Mouse (Mus musculus): ENCODE data around the gene Itih5. TPM values are rescaled to one million over a fixed set of nuclear protein-coding genes. Genes with fewer than 3 reads are reported as not detected.

Itih5 gene
- polyA plus RNA-seq, 1 experiment from 2014 or later: 7.7 TPM

GRCm38 (mm10) chr2:10195162-10195561, 41.8 kb downstream of the Itih5 start:
- Histone ChIP-seq H3K4me1 (no peaks in the 10 kb centered on the region), H3K36me3 (no peaks in the 10 kb centered on the region), H3K27ac (no peak overlapping the region), H3K4me3 (no peak overlapping the region), H3K4me2 (replicated peaks) (no peak overlapping the region), H3K9ac (no peak overlapping the region), H3K9me3 (replicated peaks) (no peaks in the 10 kb centered on the region), H3K27me3 (no peaks in the 10 kb centered on the region)
- no peak for ATAC-seq (ENCODE audit: low FRiP score)
- 80% methylated on average over 3 of the region's 3 CpGs for WGBS

- H3K27me3 ChIP-seq: no peaks in the 10 kb centered on the region
- H3K4me2 ChIP-seq (replicated peaks): no peak overlapping the region
- 79% methylated on average over 2 of the region's 2 CpGs for WGBS
- H3K9ac ChIP-seq: no peak overlapping the region
- no peaks in the 10 kb centered on the region for H3K4me1 ChIP-seq
- H3K27ac ChIP-seq: no peak overlapping the region
- no peaks in the 10 kb centered on the region for H3K36me3 ChIP-seq
- H3K4me3 ChIP-seq: no peak overlapping the region
- no peaks in the 10 kb centered on the region for H3K9me3 ChIP-seq (replicated peaks)
- ATAC-seq (ENCODE audit: low FRiP score): no peak
Measured at GRCm38 (mm10) chr2:10199326-10199725, 46.0 kb downstream of the Itih5 start.

- H3K36me3 ChIP-seq: no peaks in the 10 kb centered on the region
- no peak overlapping the region for H3K4me3 ChIP-seq
- WGBS: 78% methylated on average over 3 of the region's 3 CpGs
- H3K27me3 ChIP-seq: no peaks in the 10 kb centered on the region
- no peak overlapping the region for H3K9ac ChIP-seq
- H3K9me3 ChIP-seq (replicated peaks): no peaks in the 10 kb centered on the region
- no peaks in the 10 kb centered on the region for H3K4me1 ChIP-seq
- no peak overlapping the region for H3K4me2 ChIP-seq (replicated peaks)
- no peak overlapping the region for H3K27ac ChIP-seq
- no peak for ATAC-seq (ENCODE audit: low FRiP score)
Measured at GRCm38 (mm10) chr2:10200736-10201285, 47.4 kb downstream of the Itih5 start.

GRCm38 (mm10) chr2:10204301-10204700, 50.9 kb downstream of the Itih5 start:
- H3K27me3 ChIP-seq: no peaks in the 10 kb centered on the region
- WGBS: 87% methylated on average over 3 of the region's 3 CpGs
- no peaks in the 10 kb centered on the region for H3K4me1 ChIP-seq
- no peak for ATAC-seq (ENCODE audit: low FRiP score)
- no peak overlapping the region for H3K27ac ChIP-seq
- H3K36me3 ChIP-seq: no peaks in the 10 kb centered on the region
- no peaks in the 10 kb centered on the region for H3K9me3 ChIP-seq (replicated peaks)
- no peak overlapping the region for H3K9ac ChIP-seq
- no peak overlapping the region for H3K4me3 ChIP-seq
- H3K4me2 ChIP-seq (replicated peaks): no peak overlapping the region

- no peaks in the 10 kb centered on the region for H3K9me3 ChIP-seq (replicated peaks)
- no peak overlapping the region for H3K4me3 ChIP-seq
- no peak overlapping the region for H3K27ac ChIP-seq
Measured at GRCm38 (mm10) chr2:10213468-10213867, 60.1 kb downstream of the Itih5 start.

GRCm38 (mm10) chr2:10215876-10216565, 62.6 kb downstream of the Itih5 start:
- Histone ChIP-seq H3K9me3 (replicated peaks) (no peaks in the 10 kb centered on the region), H3K36me3 (no peaks in the 10 kb centered on the region), H3K4me1 (peaks cover 11% of the 10 kb centered on the region), H3K27ac (no peak overlapping the region; the same call in 1 of the 2 replicates), H3K9ac (no peak overlapping the region), H3K4me3 (no peak overlapping the region), H3K27me3 (no peaks in the 10 kb centered on the region), H3K4me2 (replicated peaks) (peak overlapping the region; percentile 21; the same call in 1 of the 2 replicates)
- WGBS: 77% methylated on average over 7 of the region's 7 CpGs
- ATAC-seq (ENCODE audit: low FRiP score): peak; percentile 41

More at GRCm38 (mm10) chr2:10213468-10213867, 60.1 kb downstream of the Itih5 start:
- Histone ChIP-seq H3K27me3 (no peaks in the 10 kb centered on the region), H3K4me1 (peaks cover 11% of the 10 kb centered on the region), H3K9ac (no peak overlapping the region), H3K36me3 (no peaks in the 10 kb centered on the region), H3K4me2 (replicated peaks) (no peak overlapping the region)
- no peak for ATAC-seq (ENCODE audit: low FRiP score)
- 83% methylated on average over 12 of the region's 12 CpGs for WGBS

- Histone ChIP-seq H3K4me3 (no peak overlapping the region), H3K9ac (no peak overlapping the region), H3K9me3 (replicated peaks) (no peaks in the 10 kb centered on the region), H3K36me3 (no peaks in the 10 kb centered on the region), H3K4me1 (peaks cover 11% of the 10 kb centered on the region), H3K27me3 (no peaks in the 10 kb centered on the region), H3K4me2 (replicated peaks) (peak overlapping the region; percentile 21; the same call in 1 of the 2 replicates), H3K27ac (no peak overlapping the region; the same call in 1 of the 2 replicates)
- whole genome bisulfite sequencing: 29% methylated on average over 7 of the region's 7 CpGs
- peak; percentile 73 for ATAC-seq (ENCODE audit: low FRiP score)
Measured at GRCm38 (mm10) chr2:10216566-10217247, 63.3 kb downstream of the Itih5 start.

GRCm38 (mm10) chr2:10221862-10222261, 68.5 kb downstream of the Itih5 start:
- WGBS: 87% methylated on average over 4 of the region's 4 CpGs
- no peak overlapping the region for H3K27ac ChIP-seq
- no peaks in the 10 kb centered on the region for H3K9me3 ChIP-seq (replicated peaks)
- no peak for ATAC-seq (ENCODE audit: low FRiP score)
- no peak overlapping the region for H3K4me3 ChIP-seq
- H3K27me3 ChIP-seq: no peaks in the 10 kb centered on the region
- no peaks in the 10 kb centered on the region for H3K36me3 ChIP-seq
- H3K9ac ChIP-seq: no peak overlapping the region
- no peak overlapping the region for H3K4me2 ChIP-seq (replicated peaks)
- peaks cover 4% of the 10 kb centered on the region for H3K4me1 ChIP-seq

- no peak for ATAC-seq (ENCODE audit: low FRiP score)
- Histone ChIP-seq H3K36me3 (no peaks in the 10 kb centered on the region), H3K4me3 (no peak overlapping the region), H3K9ac (no peak overlapping the region), H3K4me2 (replicated peaks) (no peak overlapping the region), H3K27me3 (no peaks in the 10 kb centered on the region), H3K27ac (no peak overlapping the region), H3K4me1 (no peaks in the 10 kb centered on the region), H3K9me3 (replicated peaks) (no peaks in the 10 kb centered on the region)
- WGBS: 97% methylated on average over 1 of the region's 1 CpGs
Measured at GRCm38 (mm10) chr2:10226907-10227306, 73.5 kb downstream of the Itih5 start.

- no peaks in the 10 kb centered on the region for H3K4me1 ChIP-seq
- no peak for ATAC-seq (ENCODE audit: low FRiP score)
- no peaks in the 10 kb centered on the region for H3K36me3 ChIP-seq
- no peaks in the 10 kb centered on the region for H3K27me3 ChIP-seq
- H3K27ac ChIP-seq: no peak overlapping the region
- WGBS: 87% methylated on average over 6 of the region's 6 CpGs
- no peak overlapping the region for H3K9ac ChIP-seq
- H3K9me3 ChIP-seq (replicated peaks): no peaks in the 10 kb centered on the region
- no peak overlapping the region for H3K4me2 ChIP-seq (replicated peaks)
- no peak overlapping the region for H3K4me3 ChIP-seq
Measured at GRCm38 (mm10) chr2:10231971-10232370, 78.6 kb downstream of the Itih5 start.

GRCm38 (mm10) chr2:10236554-10236953, 83.2 kb downstream of the Itih5 start:
- Histone ChIP-seq H3K36me3 (no peaks in the 10 kb centered on the region), H3K4me2 (replicated peaks) (no peak overlapping the region)

GRCm38 (mm10) chr2:10242970-10243369, 89.6 kb downstream of the Itih5 start:
- no peak overlapping the region for H3K4me2 ChIP-seq (replicated peaks)
- H3K9me3 ChIP-seq (replicated peaks): no peaks in the 10 kb centered on the region
- no peak overlapping the region for H3K27ac ChIP-seq
- H3K4me1 ChIP-seq: peaks cover 5% of the 10 kb centered on the region; the same call in 1 of the 2 replicates
- no peak overlapping the region for H3K9ac ChIP-seq
- no peaks in the 10 kb centered on the region for H3K27me3 ChIP-seq
- H3K4me3 ChIP-seq: no peak overlapping the region
- H3K36me3 ChIP-seq: no peaks in the 10 kb centered on the region
- WGBS: 8% methylated on average over 9 of the region's 9 CpGs
- ATAC-seq (ENCODE audit: low FRiP score): no peak

More at GRCm38 (mm10) chr2:10236554-10236953, 83.2 kb downstream of the Itih5 start:
- ATAC-seq (ENCODE audit: low FRiP score): no peak
- H3K4me3 ChIP-seq: no peak overlapping the region
- H3K27ac ChIP-seq: no peak overlapping the region
- no peaks in the 10 kb centered on the region for H3K9me3 ChIP-seq (replicated peaks)
- WGBS: 92% methylated on average over 2 of the region's 2 CpGs
- H3K9ac ChIP-seq: no peak overlapping the region
- H3K27me3 ChIP-seq: no peaks in the 10 kb centered on the region
- H3K4me1 ChIP-seq: no peaks in the 10 kb centered on the region
